Mouse (Mus musculus): ENCODE results near the gene Pgp. TPM values are rescaled to one million over a fixed set of nuclear protein-coding genes. Genes with fewer than 3 reads are reported as not detected.

Pgp gene
- polyA plus RNA-seq, 1 experiment from 2014 or later, result 54.5 TPM

- Histone ChIP-seq H3K9ac (ENCODE audit: low read length) (no peak overlapping the region), H3K36me3 (ENCODE audit: control insufficient read depth, insufficient read depth, low read length) (no peaks in the 10 kb centered on the region), H3K27me3 (ENCODE audit: control insufficient read depth, insufficient read depth, low read length) (no peaks in the 10 kb centered on the region), H3K4me3 (replicated peaks; ENCODE audit: low read length) (no peak overlapping the region), H3K4me2 (ENCODE audit: low read depth, low read length) (no peak overlapping the region), H3K27ac (ENCODE audit: low read length) (no peak overlapping the region), H3K9me3 (replicated peaks; ENCODE audit: control insufficient read depth, low read length) (no peaks in the 10 kb centered on the region), H3K4me1 (ENCODE audit: control insufficient read depth, insufficient read depth, low read length) (peaks cover 5% of the 10 kb centered on the region; the same call in 1 of the 2 replicates)
- ATAC-seq (ENCODE audit: insufficient read depth, low FRiP score), result no peak
- WGBS, result 48% methylated on average over 11 of the region's 11 CpGs
Observed at GRCm38 (mm10) chr17:24502208-24502607, 32.0 kb downstream of the Pgp start.

- Histone ChIP-seq H3K9ac (ENCODE audit: low read length) (no peak overlapping the region), H3K4me2 (ENCODE audit: low read depth, low read length) (no peak overlapping the region), H3K9me3 (replicated peaks; ENCODE audit: control insufficient read depth, low read length) (no peaks in the 10 kb centered on the region), H3K27me3 (ENCODE audit: control insufficient read depth, insufficient read depth, low read length) (no peaks in the 10 kb centered on the region), H3K4me1 (ENCODE audit: control insufficient read depth, insufficient read depth, low read length) (peaks cover 8% of the 10 kb centered on the region; the same call in 1 of the 2 replicates), H3K36me3 (ENCODE audit: control insufficient read depth, insufficient read depth, low read length) (peaks cover 4% of the 10 kb centered on the region; the same call in 1 of the 2 replicates), H3K4me3 (replicated peaks; ENCODE audit: low read length) (no peak overlapping the region), H3K27ac (ENCODE audit: low read length) (no peak overlapping the region)
- ATAC-seq (ENCODE audit: insufficient read depth, low FRiP score), result no peak
- 88% methylated on average over 10 of the region's 10 CpGs for whole genome bisulfite sequencing
Observed at GRCm38 (mm10) chr17:24504085-24504484, 33.9 kb downstream of the Pgp start.

- 91% methylated on average over 30 of the region's 30 CpGs for WGBS
- Histone ChIP-seq H3K36me3 (ENCODE audit: control insufficient read depth, insufficient read depth, low read length) (peaks cover 16% of the 10 kb centered on the region; the same call in 1 of the 2 replicates), H3K4me2 (ENCODE audit: low read depth, low read length) (no peak overlapping the region), H3K4me1 (ENCODE audit: control insufficient read depth, insufficient read depth, low read length) (peaks cover 8% of the 10 kb centered on the region; the same call in 1 of the 2 replicates), H3K27me3 (ENCODE audit: control insufficient read depth, insufficient read depth, low read length) (no peaks in the 10 kb centered on the region), H3K9me3 (replicated peaks; ENCODE audit: control insufficient read depth, low read length) (no peaks in the 10 kb centered on the region), H3K9ac (ENCODE audit: low read length) (no peak overlapping the region), H3K27ac (ENCODE audit: low read length) (no peak overlapping the region), H3K4me3 (replicated peaks; ENCODE audit: low read length) (no peak overlapping the region)
- ATAC-seq (ENCODE audit: insufficient read depth, low FRiP score), result no peak
Observed at GRCm38 (mm10) chr17:24505286-24505955, 35.2 kb downstream of the Pgp start.

GRCm38 (mm10) chr17:24506332-24507070 lies 36.3 kb downstream of the Pgp start:
- no peaks in the 10 kb centered on the region for H3K27me3 ChIP-seq (ENCODE audit: control insufficient read depth, insufficient read depth, low read length)
- no peaks in the 10 kb centered on the region for H3K9me3 ChIP-seq (replicated peaks; ENCODE audit: control insufficient read depth, low read length)
- 0 out of 2 replicates have a peak, but pooled peaks have one; percentile 23 for ATAC-seq (ENCODE audit: insufficient read depth, low FRiP score)
- no peak overlapping the region for H3K27ac ChIP-seq (ENCODE audit: low read length)
- no peak overlapping the region for H3K4me3 ChIP-seq (replicated peaks; ENCODE audit: low read length)
- no peak overlapping the region for H3K9ac ChIP-seq (ENCODE audit: low read length)
- H3K4me2 ChIP-seq (ENCODE audit: low read depth, low read length), result 0 out of 2 replicates have a peak overlapping the region, but pooled peaks have one; percentile 5
- WGBS, result 28% methylated on average over 36 of the region's 36 CpGs
- peaks cover 16% of the 10 kb centered on the region; the same call in 1 of the 2 replicates for H3K36me3 ChIP-seq (ENCODE audit: control insufficient read depth, insufficient read depth, low read length)
- H3K4me1 ChIP-seq (ENCODE audit: control insufficient read depth, insufficient read depth, low read length), result peaks cover 8% of the 10 kb centered on the region; the same call in 1 of the 2 replicates

GRCm38 (mm10) chr17:24507129-24507664 lies 37.0 kb downstream of the Pgp start:
- Histone ChIP-seq H3K4me3 (replicated peaks; ENCODE audit: low read length) (no peak overlapping the region), H3K27ac (ENCODE audit: low read length) (no peak overlapping the region), H3K36me3 (ENCODE audit: control insufficient read depth, insufficient read depth, low read length) (peaks cover 16% of the 10 kb centered on the region; the same call in 1 of the 2 replicates), H3K27me3 (ENCODE audit: control insufficient read depth, insufficient read depth, low read length) (no peaks in the 10 kb centered on the region), H3K4me1 (ENCODE audit: control insufficient read depth, insufficient read depth, low read length) (peaks cover 8% of the 10 kb centered on the region; the same call in 1 of the 2 replicates), H3K4me2 (ENCODE audit: low read depth, low read length) (no peak overlapping the region), H3K9me3 (replicated peaks; ENCODE audit: control insufficient read depth, low read length) (no peaks in the 10 kb centered on the region), H3K9ac (ENCODE audit: low read length) (no peak overlapping the region; the same call in 1 of the 2 replicates)
- WGBS, result 45% methylated on average over 19 of the region's 19 CpGs
- no peak for ATAC-seq (ENCODE audit: insufficient read depth, low FRiP score)

- Histone ChIP-seq H3K27ac (ENCODE audit: low read length) (no peak overlapping the region), H3K9me3 (replicated peaks; ENCODE audit: control insufficient read depth, low read length) (no peaks in the 10 kb centered on the region)
Observed at GRCm38 (mm10) chr17:24507806-24508460, 37.7 kb downstream of the Pgp start.

GRCm38 (mm10) chr17:24513609-24514008 lies 43.4 kb downstream of the Pgp start:
- Histone ChIP-seq H3K4me1 (ENCODE audit: control insufficient read depth, insufficient read depth, low read length) (no peaks in the 10 kb centered on the region), H3K4me3 (replicated peaks; ENCODE audit: low read length) (no peak overlapping the region), H3K9ac (ENCODE audit: low read length) (peak overlapping the region; percentile 46; the same call in 1 of the 2 replicates), H3K4me2 (ENCODE audit: low read depth, low read length) (0 out of 2 replicates have a peak overlapping the region, but pooled peaks have one; percentile 10), H3K9me3 (replicated peaks; ENCODE audit: control insufficient read depth, low read length) (no peaks in the 10 kb centered on the region), H3K36me3 (ENCODE audit: control insufficient read depth, insufficient read depth, low read length) (peaks cover 31% of the 10 kb centered on the region), H3K27me3 (ENCODE audit: control insufficient read depth, insufficient read depth, low read length) (no peaks in the 10 kb centered on the region), H3K27ac (ENCODE audit: low read length) (no peak overlapping the region)
- 53% methylated on average over 5 of the region's 5 CpGs for WGBS
- ATAC-seq (ENCODE audit: insufficient read depth, low FRiP score), result peak; percentile 64; the same call in 1 of the 2 replicates

More at GRCm38 (mm10) chr17:24507806-24508460, 37.7 kb downstream of the Pgp start:
- Histone ChIP-seq H3K9ac (ENCODE audit: low read length) (no peak overlapping the region), H3K4me3 (replicated peaks; ENCODE audit: low read length) (no peak overlapping the region), H3K4me1 (ENCODE audit: control insufficient read depth, insufficient read depth, low read length) (peaks cover 8% of the 10 kb centered on the region; the same call in 1 of the 2 replicates), H3K27me3 (ENCODE audit: control insufficient read depth, insufficient read depth, low read length) (no peaks in the 10 kb centered on the region), H3K4me2 (ENCODE audit: low read depth, low read length) (no peak overlapping the region), H3K36me3 (ENCODE audit: control insufficient read depth, insufficient read depth, low read length) (peaks cover 16% of the 10 kb centered on the region; the same call in 1 of the 2 replicates)
- WGBS, result 73% methylated on average over 12 of the region's 12 CpGs
- ATAC-seq (ENCODE audit: insufficient read depth, low FRiP score), result no peak

GRCm38 (mm10) chr17:24514270-24515257 lies 44.4 kb downstream of the Pgp start:
- WGBS, result 82% methylated on average over 24 of the region's 24 CpGs
- Histone ChIP-seq H3K27me3 (ENCODE audit: control insufficient read depth, insufficient read depth, low read length) (no peaks in the 10 kb centered on the region), H3K4me3 (replicated peaks; ENCODE audit: low read length) (0 out of 2 replicates have a peak overlapping the region, but pooled peaks have one; percentile 5), H3K9ac (ENCODE audit: low read length) (peak overlapping the region; percentile 46), H3K9me3 (replicated peaks; ENCODE audit: control insufficient read depth, low read length) (no peaks in the 10 kb centered on the region), H3K36me3 (ENCODE audit: control insufficient read depth, insufficient read depth, low read length) (peaks cover 23% of the 10 kb centered on the region), H3K4me2 (ENCODE audit: low read depth, low read length) (peak overlapping the region; percentile 10; the same call in 1 of the 2 replicates), H3K27ac (ENCODE audit: low read length) (peak overlapping the region; percentile 50; the same call in 1 of the 2 replicates), H3K4me1 (ENCODE audit: control insufficient read depth, insufficient read depth, low read length) (no peaks in the 10 kb centered on the region)
- peak; percentile 19; the same call in 1 of the 2 replicates for ATAC-seq (ENCODE audit: insufficient read depth, low FRiP score)
